Mouse (Mus musculus) cerebellum, adult 9-11 months (tissue): ENCODE results near the gene Cfap70.

Source experiments
- DNase-seq: peaks from one replicate; pipeline ENCODE4 v3.0.0; 2022

Gene Cfap70

DNA sequence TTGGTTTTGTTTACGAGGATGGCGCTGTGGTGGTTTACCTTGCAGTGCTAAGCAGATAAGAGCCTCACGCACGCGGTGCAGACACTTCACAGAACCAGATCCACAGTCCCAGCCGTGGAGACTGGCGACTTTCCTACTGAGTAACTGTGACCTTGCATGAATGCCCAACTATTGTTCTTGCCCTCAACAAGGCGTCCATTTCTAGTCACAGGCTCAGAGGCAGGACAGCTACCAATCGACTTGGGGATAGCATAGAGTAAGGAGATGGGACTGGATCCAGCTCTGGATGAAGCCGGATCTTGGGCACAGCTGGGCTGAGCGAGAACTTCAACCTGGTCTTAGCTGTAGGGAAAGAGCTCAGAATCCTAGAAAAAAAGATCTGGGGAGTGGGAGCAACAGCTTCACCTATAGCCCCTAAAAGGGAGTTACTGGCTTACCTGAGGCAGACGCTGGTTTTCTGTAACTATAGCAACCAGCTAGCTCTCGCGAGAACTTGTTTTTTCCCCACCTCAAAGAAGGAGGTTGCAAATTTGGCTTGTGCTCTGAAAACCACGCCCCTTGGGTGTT lies at the start of gene Cfap70:
TSS of gene Cfap70 (minus strand) at position 462 of the 567 bp plus-strand sequence.
- DNase-seq = peak; percentile 27

DNA sequence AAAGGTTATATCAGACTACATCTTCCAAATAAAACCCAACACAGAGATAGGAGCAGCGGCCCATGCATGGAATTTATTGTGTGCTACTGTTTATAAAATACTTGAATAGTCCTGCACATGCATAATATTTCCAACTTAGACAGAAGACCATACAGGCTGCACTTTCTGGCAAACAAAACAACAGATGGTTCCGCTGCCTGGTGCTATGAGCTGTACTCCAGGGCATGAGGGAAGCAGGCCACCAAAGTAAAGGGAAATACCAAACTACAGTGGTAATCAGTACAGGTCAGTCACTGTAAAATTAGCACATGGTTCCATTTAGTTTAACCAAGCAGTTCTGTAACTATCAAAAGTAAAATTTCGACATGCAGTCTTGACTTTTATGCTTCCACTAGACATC lies 48.0 kb upstream of the Cfap70 start:
- DNase-seq = peak; percentile 48

DNA sequence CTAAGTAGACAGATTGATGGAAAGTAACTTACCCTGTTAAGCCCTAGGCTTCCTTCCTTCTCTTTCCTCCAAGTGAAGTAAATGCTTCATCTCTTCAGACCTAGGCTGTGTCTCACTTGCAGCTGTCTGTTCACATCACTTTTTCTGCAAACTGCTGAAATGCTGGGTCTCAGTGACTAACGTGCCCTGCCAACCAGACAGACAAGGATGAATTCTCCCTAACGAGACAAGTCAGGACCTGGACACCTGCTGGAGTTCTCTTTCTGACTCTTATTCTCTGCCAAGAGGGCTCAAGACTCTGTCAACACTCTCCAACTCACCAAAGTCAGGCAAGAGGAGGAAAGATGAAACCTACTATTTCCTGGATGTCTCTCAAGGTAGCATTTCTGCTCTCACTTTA lies 44.6 kb upstream of the Cfap70 start, which contains the start of gene Mss51:
TSS of gene Mss51 (minus strand) at position 299 of the 400 bp plus-strand sequence.
- DNase-seq = no peak

DNA sequence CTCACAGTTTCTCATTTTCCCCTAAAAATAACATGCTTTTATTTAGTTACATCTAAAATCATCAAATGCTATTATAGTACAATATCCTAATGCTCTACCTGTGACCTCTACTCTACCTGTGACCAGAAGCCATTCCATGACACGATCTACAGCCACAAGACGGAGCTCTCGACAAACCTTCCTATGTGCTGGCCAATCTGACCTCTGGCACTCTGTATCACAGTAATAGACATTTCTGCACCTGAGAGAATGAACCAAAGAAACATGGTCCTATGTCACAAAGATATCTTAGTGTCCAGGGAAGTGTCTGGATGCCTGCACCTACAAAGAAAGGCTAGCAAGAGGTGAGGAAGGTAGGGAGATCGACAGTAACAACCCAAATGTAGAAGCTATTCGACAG lies 34.0 kb upstream of the Cfap70 start:
- DNase-seq = no peak

DNA sequence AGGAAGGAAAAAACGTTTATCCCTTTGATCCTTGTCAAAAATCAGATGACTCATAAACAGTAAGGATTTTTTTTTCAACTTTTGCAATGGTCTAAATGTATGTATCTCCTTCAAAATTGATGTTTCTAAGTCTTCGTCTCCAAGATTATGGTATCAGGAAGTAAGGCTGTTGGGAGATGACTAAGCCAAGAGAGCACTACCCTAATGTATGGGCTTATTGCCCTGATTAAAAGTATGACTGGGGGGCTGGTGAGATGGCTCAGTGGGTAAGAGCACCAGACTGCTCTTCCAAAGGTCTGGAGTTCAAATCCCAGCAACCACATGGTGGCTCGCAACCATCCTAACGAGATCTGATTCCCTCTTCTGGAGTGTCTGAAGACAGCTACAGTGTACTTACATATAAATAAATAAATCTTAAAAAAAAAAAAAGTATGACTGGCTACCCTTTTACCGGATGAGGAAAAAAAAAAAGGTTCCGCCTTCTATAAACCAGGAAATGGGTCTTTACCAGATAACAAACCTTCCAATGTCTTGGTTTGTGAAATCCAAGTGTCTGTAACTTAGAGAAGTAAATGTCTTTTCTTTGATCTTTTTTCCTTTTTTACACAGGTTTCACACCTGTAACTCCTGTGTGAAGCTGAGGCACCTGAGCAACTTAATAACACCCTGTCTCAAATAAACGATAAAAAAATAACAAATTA lies 30.2 kb upstream of the Cfap70 start:
- no peak for DNase-seq

DNA sequence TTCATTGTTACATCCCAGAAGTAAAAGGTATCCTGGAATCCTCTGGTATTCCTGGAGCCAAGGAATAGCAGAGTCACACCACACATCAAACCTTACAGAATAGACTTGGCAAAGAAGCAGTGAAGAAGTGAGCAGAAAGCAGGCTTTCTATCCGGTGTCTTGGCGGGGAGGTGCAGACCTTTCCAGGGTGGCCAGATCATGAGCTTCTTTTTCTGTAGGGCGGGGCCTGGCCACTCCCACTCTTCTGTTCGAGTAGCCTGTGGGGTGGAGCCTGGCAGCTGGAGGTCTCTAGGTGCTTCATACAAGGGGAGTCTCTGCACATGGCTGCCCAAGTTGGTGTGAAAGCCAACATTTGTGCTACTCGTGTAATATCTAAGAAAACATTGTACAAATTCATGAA lies 29.2 kb upstream of the Cfap70 start:
- DNase-seq = peak; percentile 25

DNA sequence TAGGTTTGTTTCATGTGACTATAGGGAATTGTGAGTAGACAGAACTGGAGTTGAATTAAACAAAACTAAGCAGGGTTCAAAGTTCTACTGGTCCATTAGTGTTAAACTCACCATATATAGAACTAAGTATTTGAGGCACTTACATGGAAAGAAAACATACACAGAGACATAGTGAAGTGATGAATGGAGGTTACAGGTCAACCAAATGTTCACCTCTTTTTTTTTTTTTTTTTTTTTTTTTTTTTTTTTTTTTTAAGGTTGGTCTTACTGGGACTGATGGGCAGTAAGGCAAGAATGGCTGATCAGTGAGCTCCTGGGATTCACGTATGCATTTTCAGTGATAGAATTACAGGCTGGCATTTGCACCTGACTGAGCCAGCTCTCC lies 28.2 kb upstream of the Cfap70 start:
- no peak for DNase-seq

DNA sequence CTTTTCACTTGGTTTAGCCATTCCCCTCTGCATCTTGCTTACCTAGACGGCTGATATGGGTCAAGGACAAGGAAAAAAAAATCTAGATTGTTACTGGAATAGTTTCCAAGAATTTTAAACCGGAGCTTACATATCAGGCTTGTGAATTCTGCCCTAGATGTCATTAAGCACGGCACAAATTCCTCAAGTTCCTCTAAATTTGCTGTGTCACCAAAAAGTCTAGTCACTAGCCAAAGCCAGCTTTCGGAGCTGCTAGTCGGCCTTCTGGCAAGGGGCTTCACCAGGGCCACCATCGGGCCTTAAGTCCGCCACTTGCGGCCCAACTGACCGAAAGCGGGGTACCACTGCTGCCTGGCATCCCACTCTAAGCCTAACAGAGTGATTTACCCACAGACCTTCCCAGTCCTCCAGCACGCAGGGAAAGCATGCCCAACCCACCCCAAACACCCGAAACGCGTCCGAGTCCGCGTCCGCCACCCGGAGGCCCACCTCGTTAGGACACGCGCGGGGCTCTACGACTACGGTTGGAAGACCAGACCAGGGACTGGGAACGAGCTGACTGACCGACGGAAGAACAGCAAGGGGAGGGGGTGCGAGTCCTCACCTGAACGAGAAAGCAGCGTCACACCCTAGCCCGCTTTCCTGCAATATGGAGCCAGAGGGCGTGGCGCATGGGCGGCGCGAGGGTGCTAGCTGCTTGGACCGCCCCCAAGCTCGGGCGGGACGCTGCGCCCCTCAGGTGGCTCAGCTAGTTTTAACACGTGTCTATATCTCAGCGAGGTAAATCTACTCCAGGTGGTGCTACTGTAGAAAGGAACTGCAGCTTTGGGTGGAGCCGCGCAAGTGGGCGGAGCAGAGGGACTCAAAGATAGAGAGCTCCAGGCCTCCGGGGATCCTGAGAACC lies 27.5 kb upstream of the Cfap70 start, which contains the start of gene Anxa7:
TSS of gene Anxa7 (minus strand) at position 843 of the 904 bp plus-strand sequence.
- DNase-seq = peak; percentile 82

DNA sequence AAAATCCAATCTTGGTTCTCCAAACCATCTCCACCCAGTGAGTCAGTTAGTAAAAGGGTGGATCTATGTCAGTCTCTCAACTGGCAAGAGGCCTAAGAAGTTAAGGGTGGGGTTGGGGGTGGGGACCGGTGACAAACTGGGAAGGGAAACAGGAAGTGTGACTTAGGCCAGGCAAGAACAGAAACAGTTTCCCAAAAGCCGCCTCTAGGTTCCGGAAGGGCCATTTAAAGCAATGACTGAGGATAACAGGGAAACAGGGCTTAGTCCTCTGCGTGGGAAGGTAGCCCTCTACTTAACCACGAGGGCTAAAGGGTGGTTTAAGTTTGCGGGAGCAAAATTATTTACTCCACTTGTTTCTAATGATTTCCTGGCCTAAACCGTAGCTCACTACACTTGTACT lies 26.8 kb upstream of the Cfap70 start:
- DNase-seq = peak; percentile 12

DNA sequence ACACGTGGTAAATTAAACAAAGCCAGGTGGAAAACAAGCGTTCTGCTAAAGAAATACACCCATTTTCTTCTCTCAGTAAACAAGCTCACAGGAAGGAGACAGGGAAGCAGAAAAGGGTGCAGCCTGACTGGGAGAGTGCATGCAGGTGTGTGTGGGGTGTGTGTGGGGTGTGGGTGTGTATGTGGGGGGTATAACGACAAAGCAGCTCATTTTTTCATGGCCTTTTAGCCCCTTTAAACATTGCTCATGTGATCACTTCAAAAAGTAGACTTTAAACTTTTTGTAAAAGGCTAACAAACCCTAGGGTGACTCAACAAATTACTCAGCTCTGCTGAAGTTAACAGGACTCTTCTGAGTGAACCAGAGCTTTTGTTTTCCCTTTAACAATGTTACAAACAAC lies 26.4 kb upstream of the Cfap70 start:
- DNase-seq = no peak

DNA sequence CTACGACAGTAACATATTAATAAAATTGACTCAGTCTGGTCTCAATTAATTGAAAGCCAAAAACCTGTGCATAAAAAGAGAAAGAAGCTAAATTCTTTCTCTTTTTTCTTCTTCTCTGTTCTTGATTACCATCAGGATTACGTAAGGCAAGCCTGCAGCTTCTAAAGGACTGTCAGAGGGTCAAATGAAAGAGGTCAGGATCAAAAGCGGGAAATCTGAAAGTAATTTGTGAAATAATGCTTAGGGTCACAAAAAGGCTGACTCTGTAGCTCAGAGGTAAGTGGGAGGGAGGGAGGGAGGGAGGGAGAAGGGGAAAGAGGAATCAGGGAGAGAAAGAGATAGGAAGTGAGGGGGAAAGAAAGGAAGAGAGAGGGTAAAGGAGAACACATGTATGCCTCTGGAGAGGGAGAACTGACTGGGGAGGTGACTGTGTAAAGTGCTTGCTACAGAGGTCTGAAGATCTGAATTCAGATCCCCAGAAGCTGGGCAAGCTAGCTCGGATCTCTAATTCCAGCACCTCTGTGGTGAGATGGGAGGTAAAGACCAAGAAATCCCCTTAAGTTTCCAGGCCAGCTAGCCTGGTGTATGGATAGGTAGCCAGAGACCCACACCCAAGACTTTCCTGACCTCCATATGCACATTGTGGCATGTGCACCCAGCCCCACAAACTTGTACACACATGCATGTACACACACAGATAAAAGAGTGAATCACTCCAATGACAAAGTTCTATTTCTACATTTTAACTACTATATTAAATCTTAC lies 25.4 kb upstream of the Cfap70 start:
- DNase-seq = no peak

DNA sequence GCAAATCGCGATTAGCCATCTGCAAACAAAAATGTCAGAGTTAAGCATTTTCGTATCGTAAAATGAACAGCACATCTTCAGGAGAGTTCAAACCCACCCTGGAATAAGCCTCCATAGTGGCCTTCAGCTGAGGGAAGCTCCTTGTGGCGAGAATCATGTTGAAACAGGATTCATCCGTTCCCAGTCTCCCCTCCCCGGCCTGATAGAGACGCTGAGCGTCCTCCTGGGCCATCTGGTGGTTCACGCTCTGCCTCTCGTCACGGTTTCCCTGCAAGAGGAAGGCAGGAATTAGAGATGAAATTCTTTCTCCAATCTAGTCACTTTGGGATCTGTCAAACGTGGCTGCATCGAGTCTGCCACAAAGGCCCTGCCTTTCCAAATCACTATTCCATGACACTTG lies 8.2 kb upstream of the Cfap70 start:
- DNase-seq = no peak

DNA sequence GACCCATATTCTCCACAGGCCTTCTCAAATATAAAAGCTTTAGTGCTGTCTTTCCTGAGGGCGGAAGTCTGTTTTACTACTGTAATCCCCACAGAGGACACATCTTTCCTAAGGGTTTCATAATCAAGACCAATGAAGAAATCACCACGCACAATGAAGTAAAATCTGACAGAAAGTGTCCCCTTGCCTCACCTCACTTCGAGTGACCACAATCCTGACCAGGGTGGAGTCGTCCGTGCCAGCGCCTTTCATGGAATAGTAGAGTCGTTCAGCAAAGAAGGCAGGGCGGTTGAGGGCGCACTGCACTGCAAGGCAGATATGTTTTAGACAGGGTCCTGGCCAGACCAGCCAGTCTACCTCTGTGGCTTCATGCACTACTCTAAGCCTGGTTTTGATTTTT lies 6.4 kb upstream of the Cfap70 start:
- DNase-seq = no peak

DNA sequence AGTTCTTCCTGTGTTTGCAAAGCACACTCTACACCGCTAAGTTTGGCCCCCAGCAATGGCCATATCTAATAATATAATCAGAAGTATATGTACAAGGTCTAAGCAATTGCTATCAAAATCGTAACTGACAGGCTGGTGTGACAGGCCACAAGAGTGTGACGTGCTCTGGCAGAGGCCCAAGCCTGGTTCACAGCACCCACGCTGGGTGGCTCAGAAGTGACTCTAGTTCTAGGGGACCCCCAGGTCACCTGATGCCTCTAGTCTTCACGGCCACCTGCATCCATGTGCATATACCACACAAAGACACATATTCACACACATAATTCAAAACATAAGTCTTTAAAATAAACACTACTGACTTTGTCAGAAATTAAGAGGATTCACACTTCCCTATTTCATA lies 903 bp upstream of the Cfap70 start:
- DNase-seq = no peak

DNA sequence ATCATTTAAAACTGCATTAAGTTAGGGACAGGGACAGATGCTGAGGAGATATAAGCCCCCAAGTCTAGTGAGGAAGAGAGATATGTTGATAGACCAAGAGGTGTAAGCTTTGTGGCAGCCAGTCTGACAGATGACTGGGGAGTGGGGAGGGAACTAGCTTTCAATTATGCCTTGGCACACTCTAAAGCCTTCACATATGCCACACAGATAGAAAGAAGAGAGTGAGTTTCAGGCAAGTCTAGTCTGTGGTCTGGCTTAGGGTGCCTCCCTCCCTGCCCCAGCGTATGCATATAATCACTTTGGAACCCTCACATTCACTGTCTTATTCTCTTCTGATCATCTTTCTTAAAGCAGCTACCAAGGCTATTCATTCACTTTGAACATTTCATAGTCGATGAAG lies 724 bp downstream of the Cfap70 start:
- DNase-seq = no peak

DNA sequence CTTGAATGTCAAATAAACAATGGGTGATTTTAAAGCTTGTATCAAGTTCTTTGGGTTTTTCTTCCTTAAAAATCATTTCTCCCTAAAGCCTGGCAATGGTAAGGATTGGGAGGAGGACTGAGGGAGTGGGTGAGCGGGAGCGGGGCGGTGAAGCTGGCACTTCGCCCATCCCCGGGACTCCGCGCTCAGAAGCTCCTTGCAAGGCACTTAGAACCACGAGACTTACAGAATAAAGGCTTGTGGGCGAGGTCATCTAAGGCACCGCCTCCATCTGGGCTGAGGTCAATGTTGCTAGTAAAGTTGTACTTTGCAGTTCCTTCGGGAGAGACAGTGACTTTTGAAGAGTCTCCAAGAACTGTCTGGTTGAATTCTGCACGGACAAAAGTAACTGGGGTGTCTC lies 4.8 kb downstream of the Cfap70 start:
- no peak for DNase-seq

DNA sequence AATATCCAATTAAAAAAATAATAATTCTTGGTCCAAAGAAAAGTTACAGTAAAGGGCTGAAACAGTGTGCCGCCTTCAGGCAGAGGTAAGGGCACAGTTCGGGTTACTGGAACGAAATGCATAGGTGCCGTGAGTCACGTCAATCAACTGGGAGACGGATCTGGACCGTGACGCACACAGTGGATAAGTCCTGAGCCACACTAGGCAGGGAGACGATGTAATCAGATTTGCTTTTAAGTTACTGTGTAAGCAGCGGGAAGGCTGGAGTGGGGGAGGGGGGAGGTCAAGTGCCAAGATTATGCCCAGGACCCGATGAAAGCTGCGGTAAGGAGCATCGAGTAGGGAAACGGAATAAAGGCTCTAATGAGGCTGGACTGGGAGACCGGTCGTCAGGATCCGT lies 9.8 kb downstream of the Cfap70 start:
- DNase-seq = no peak

DNA sequence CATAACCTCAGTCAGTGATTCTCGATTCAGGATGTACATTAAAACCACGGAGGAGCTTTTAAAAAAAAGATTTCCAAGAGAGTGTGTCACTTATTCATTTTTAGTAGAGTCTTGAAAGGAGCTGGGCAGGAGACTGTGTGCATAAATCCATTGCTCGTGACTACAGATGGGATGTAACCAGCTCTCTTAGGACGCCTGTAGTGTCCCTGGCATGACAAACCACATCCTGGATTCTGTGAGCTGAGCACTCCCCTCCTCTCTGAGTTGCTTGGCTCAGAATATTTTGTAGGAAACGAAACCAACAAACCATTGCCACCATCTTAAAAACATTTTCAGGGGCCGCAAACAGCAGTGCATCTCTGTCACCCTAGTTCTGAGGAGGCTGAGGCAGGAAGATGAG lies 15.1 kb downstream of the Cfap70 start:
- DNase-seq = no peak

DNA sequence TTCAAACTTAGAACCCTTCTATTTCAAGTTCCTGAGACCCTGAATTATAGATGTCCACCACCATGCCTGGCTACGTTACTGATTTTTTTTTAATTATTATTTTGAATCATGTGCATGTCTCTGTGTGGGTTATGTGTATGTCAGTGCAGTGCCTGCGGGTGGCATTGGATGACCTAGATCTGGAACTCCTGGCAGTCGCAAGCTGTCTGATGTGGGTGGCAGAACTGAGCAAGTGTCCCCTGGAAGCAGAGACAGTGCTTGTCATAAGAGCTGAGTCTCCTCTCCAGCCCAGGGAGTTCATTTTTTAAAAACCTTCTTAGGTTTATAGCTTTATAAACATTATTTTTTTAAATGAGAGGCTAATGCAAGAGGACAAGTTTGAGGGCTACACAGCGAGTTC lies 19.6 kb downstream of the Cfap70 start:
- DNase-seq = no peak

DNA sequence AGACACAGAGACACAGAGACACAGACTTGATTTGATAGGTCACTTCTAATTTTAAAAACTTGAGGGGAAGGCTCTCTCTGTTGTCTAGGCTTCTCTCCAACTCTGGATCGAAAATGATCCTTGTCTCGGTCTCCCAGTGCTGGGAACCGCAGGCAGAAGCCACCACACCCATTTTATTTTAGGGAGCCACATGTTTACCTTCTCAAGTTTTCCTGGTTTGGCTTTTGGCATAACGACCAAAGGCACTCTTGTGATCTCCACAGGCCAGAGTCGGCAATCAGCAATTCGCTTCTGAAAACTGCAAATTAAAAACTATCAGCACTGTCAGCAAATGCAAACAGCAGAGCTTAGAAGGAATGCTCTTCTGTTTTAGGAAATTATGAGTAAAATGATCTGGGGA lies 20.3 kb downstream of the Cfap70 start:
- DNase-seq = no peak

DNA sequence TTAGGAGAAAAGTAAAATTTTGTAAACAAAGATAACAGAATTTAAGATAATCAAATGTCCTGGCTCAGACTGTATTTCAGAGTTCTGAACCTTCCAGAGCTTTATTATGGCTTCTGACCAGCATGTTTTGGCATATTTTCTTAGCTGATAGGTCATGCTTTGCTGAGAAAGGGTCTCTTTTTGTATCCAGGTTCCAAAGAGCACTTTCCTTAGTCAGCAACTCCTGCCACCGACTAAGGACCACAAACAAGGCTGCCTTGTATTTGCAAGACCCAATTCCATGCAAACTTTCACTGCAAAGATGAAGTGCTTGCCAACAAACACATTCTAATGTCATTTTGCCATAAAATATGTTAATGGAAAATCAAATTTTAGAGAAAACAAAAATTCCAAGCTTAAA lies 22.2 kb downstream of the Cfap70 start:
- DNase-seq = no peak

DNA sequence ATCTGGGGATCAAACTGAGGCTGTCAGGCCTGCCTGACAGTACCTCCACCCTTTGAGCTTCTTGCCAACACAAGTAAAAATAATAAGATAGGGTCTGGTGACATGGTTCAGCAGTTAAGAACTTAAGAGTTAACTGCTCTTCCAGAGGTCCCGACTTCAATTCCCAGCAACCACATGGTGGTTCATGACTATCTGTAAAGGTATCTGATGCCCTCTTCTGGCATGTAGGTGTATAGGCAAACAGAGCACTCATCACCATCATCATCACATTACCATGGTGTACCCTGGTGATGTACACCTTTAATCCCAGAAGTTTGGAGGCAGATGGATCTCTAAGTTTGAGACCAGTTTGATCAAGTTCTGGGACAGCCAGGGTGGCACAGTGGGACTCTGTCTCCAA lies 23.4 kb downstream of the Cfap70 start:
- no peak for DNase-seq

DNA sequence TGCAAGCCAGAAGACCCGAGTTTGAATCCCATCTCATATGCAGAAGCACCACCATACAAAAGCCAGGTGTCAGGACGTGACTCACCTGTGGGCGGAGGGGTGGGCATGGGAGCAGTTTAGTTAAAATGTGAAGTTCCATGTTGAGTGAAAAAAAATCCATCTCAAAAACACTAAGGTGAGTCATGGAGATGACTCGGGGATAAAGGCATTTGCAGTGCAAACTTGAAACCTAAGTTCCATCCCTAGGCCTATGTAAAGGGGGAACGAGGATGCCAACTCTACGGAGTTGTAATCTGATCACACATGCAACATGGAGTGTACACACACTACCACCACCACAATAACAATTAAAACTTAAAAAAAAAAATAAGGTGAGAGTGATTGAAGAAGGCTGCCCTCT lies 29.0 kb downstream of the Cfap70 start:
- no peak for DNase-seq
